Mouse (Mus musculus) layer of hippocampus, adult 8-10 months (tissue): ENCODE data around the gene Adck2. TPM values are rescaled to one million over a fixed set of nuclear protein-coding genes. Genes with fewer than 3 reads are reported as not detected.

ENCODE experiments used
- total RNA-seq, 4 experiments: library from RNA; stranded (reverse); gene quantifications; 2 replicates each; pipeline ENCODE4 v1.2.4; 2022

Gene Adck2
- total RNA-seq, 4 experiments from 2014 or later, result 27.6 to 34.5 (median 34.0) TPM

Other genes starting within 250 kb of the Adck2 start
- gene Slc37a3, start 196.2 kb upstream of the Adck2 start, total RNA-seq, result 10 to 100 TPM; 54.8 to 74.2 (median 64.4) TPM
- not detected for gene Rab19, start 192.7 kb upstream of the Adck2 start, total RNA-seq
- gene Mkrn1, start 153.4 kb upstream of the Adck2 start, total RNA-seq, result 100 to 1,000 TPM; 106 to 118 (median 114) TPM
- gene Dennd2a, start 16.0 kb upstream of the Adck2 start, total RNA-seq, result 10 to 100 TPM; 31.0 to 41.5 (median 36.2) TPM
- gene Gm42420, start 11.9 kb downstream of the Adck2 start, total RNA-seq, result 1 to 10 TPM in 1 of 4 experiments, not detected in 3; 1.2 TPM
- gene Ndufb2, start 18.7 kb downstream of the Adck2 start, total RNA-seq, result 100 to 1,000 TPM; 168 to 170 (median 168) TPM
- gene Braf, start 151.6 kb downstream of the Adck2 start, total RNA-seq, result 100 to 1,000 TPM; 115 to 144 (median 134) TPM
- gene Mrps33, start 237.1 kb downstream of the Adck2 start, total RNA-seq, result 100 to 1,000 TPM; 102 to 109 (median 104) TPM